Mouse (Mus musculus) forebrain, embryonic 15.5 days (tissue): ENCODE results near the gene Cdx4. TPM values are rescaled to one million over a fixed set of nuclear protein-coding genes. Genes with fewer than 3 reads are reported as not detected.

Experiments used
- ATAC-seq: fragments of 200-750 bp; cut with Nextera tagmentation; replicated peaks from 2 replicates; pipeline ENCODE4 v1.8.0; 2017; ENCODE audit warnings: mild to moderate bottlenecking, moderate TSS enrichment, moderate library complexity
- H3K27ac ChIP-seq: fragments of 300-500 bp; sonication (generic); replicated peaks from 2 replicates; pipeline ENCODE4 v1.5.1; 2015; ENCODE audit warnings: mild to moderate bottlenecking, inconsistent platforms
- H3K27me3 ChIP-seq: fragments of 300-500 bp; sonication (generic); 2 replicates; pipeline ENCODE4 v1.6.1; 2015; ENCODE audit warnings: inconsistent platforms
- H3K36me3 ChIP-seq: fragments of 300-500 bp; sonication (generic); 2 replicates; pipeline ENCODE4 v1.6.1; 2015; ENCODE audit warnings: mild to moderate bottlenecking, inconsistent platforms
- H3K4me1 ChIP-seq: fragments of 300-500 bp; sonication (generic); 2 replicates; pipeline ENCODE4 v1.6.1; 2015; ENCODE audit warnings: inconsistent platforms
- H3K4me2 ChIP-seq: fragments of 300-500 bp; sonication (generic); replicated peaks from 2 replicates; pipeline ENCODE4 v1.6.1; 2015; ENCODE audit warnings: mild to moderate bottlenecking, inconsistent platforms
- H3K4me3 ChIP-seq: fragments of 300-500 bp; sonication (generic); 2 replicates; pipeline ENCODE4 v1.5.1; 2015; ENCODE audit warnings: mild to moderate bottlenecking, inconsistent platforms
- H3K9ac ChIP-seq: fragments of 300-500 bp; sonication (generic); replicated peaks from 2 replicates; pipeline ENCODE4 v1.6.1; 2015; ENCODE audit warnings: mild to moderate bottlenecking, inconsistent platforms
- H3K9me3 ChIP-seq: fragments of 300-500 bp; sonication (generic); 2 replicates; pipeline ENCODE4 v1.6.1; 2016; ENCODE audit warnings: inconsistent platforms
- WGBS: fragments of 180-500 bp; shearing (Covaris S2); methylation state at CpG from one replicate; pipeline ENCODE4 v1.1.7; 2015; ENCODE audit warnings: mixed read lengths; 5-methylcytosine and 5-hydroxymethylcytosine counted together
- polyA plus RNA-seq: library from polyadenylated mRNA; unstranded; fragments of >200 nt; fragmentation: Nextera tagmentation; extraction: Ambion mirVana; gene quantifications from 2 replicates; pipeline ENCODE4 v1.2.1, GENCODE M21; 2015

Cdx4 gene
- polyA plus RNA-seq, 1 experiment from 2014 or later = not detected

DNA sequence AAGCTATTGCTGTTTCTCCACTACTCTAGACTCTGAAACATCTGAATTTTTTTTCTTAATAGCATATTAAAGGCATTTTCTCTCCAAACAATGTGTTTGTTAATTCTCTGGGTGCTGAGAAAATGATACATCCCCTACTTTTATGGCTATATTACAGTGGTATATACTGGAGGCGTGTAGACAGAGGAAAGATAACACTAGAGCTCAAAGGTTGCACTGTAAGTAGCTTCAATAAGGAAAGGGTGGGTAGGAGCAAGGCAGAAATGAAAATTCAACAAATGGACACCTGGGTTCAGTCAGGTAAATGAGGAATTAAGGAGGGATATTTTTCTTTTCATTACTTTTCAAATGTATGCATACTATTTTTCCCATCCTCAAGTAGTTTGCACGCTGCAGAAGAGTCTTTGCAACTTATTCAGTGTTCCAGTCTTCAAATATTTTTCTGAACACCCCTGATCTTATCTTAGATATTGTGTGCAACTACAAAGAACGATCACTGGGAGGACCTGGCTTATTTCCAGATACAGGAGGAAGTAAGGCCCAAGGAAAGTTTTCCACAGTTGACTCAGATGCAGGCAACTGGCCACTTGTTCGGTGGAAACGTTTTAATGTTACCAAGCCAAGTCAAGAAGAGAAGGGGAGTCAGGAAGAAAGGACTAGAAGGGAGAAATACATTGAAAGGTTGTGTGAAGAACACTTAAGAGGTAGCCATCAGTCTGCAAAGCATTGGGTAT, 10.1 kb downstream of the Cdx4 start:
- Histone ChIP-seq H3K4me3 (no peak overlapping the region), H3K4me2 (no peak overlapping the region), H3K27ac (no peak overlapping the region), H3K9me3 (no peaks in the 10 kb centered on the region), H3K27me3 (peaks cover 15% of the 10 kb centered on the region; the same call in 1 of the 2 replicates), H3K9ac (no peak overlapping the region), H3K4me1 (no peaks in the 10 kb centered on the region), H3K36me3 (no peaks in the 10 kb centered on the region)
- WGBS = 70% methylated on average over 5 of the region's 5 CpGs
- ATAC-seq = no peak

DNA sequence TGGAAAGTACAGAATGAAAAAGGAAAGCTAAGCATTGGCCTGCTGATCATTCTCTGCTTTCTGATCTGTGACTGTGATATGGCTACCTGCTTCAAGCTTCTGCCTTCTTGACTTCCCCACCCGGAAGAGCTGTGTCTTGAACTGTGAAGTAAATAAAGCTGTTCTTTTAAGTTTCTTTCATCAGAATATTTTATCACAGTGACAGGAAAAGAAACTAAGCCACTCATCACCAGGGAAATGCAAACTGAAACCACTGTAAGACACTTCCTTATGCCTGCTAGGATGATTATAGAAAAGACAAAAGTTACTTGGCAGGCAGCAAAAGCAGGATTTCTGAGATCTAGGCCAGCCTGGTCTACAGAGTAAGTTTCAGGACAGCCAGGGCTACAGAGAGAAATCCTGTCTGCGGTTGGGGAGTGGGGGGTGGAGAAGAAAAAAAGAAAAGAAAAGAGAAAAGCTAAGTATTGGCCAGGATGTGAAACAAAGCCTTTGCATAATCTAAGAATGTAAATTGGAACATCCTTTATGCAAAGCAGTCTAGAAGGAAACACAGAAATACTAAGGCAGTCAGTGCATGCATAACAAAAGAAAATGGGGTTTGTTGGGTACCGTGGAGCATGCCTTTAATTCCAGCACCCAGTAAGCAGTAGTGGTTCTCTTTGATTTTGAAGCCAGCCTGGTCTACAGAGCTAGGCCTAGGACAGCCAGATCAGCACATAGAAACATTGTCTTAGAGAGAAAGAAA, 20.3 kb downstream of the Cdx4 start:
- no peak overlapping the region for H3K4me3 ChIP-seq
- WGBS = 65% methylated on average over 3 of the region's 3 CpGs
- H3K4me2 ChIP-seq = no peak overlapping the region
- no peaks in the 10 kb centered on the region for H3K4me1 ChIP-seq
- ATAC-seq = no peak
- H3K27me3 ChIP-seq = no peaks in the 10 kb centered on the region
- H3K9me3 ChIP-seq = no peaks in the 10 kb centered on the region
- H3K9ac ChIP-seq = no peak overlapping the region
- H3K27ac ChIP-seq = no peak overlapping the region
- no peaks in the 10 kb centered on the region for H3K36me3 ChIP-seq

DNA sequence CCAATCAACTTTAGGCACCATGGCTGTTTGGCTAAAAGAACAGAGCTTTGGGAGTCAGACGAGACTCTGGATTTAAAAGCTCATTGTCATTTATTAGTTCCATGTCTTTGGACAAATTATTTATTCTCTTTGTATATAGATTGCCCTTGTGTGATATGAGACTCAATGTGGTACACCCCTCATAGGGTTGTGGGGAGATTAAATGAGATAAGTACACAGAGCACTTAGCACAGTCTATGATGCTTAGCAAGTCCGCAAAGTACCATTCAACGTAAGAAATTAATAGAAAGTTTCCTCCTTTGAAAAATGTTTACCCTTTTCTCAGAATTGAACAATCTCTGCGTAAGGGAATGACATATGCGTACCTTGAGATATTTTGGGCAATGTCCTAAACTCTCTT, 34.6 kb downstream of the Cdx4 start:
- H3K4me3 ChIP-seq = peak overlapping the region; percentile 59
- ATAC-seq = peak; percentile 57; the same call in 1 of the 2 replicates
- no peaks in the 10 kb centered on the region for H3K4me1 ChIP-seq
- no peak overlapping the region for H3K9ac ChIP-seq
- 35% methylated on average over 5 of the region's 5 CpGs for WGBS
- no peaks in the 10 kb centered on the region for H3K36me3 ChIP-seq
- H3K27ac ChIP-seq = no peak overlapping the region
- no peaks in the 10 kb centered on the region for H3K9me3 ChIP-seq
- peaks cover 22% of the 10 kb centered on the region for H3K27me3 ChIP-seq
- peak overlapping the region; percentile 43 for H3K4me2 ChIP-seq

DNA sequence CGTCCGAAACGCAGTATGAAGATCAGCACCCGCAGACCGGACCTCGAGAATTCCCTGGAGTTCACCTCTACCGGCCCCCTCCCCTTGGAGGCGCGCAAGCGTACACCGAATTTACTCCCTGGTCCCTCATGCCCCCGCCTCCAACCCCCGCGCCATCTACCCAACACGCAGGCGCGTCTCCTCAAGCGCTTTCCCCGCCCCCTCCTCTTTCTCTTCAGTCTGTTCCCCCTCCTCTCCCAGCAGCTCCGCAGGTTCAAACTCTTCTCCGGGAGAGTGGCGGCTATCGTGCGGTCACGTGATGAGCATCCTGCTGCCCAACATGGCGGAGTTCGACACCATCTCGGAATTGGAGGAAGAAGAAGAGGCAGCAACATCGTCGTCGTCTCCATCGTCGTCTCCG, 35.1 kb downstream of the Cdx4 start, which contains the start of gene Chic1:
TSS of gene Chic1 (plus strand) at position 190 of the 400 bp plus-strand sequence.
- no peaks in the 10 kb centered on the region for H3K4me1 ChIP-seq
- peak within 1 kb of the TSS; percentile 59 for H3K4me3 ChIP-seq
- peaks cover 17% of the 10 kb centered on the region for H3K27me3 ChIP-seq
- peak; percentile 96 for ATAC-seq
- H3K9me3 ChIP-seq = no peaks in the 10 kb centered on the region
- H3K36me3 ChIP-seq = no peaks in the 10 kb centered on the region
- peak within 1 kb of the TSS; percentile 67 for H3K27ac ChIP-seq
- peak within 1 kb of the TSS; percentile 43 for H3K4me2 ChIP-seq
- peak within 1 kb of the TSS; percentile 63 for H3K9ac ChIP-seq
- 20% methylated on average over 34 of the region's 34 CpGs for WGBS

DNA sequence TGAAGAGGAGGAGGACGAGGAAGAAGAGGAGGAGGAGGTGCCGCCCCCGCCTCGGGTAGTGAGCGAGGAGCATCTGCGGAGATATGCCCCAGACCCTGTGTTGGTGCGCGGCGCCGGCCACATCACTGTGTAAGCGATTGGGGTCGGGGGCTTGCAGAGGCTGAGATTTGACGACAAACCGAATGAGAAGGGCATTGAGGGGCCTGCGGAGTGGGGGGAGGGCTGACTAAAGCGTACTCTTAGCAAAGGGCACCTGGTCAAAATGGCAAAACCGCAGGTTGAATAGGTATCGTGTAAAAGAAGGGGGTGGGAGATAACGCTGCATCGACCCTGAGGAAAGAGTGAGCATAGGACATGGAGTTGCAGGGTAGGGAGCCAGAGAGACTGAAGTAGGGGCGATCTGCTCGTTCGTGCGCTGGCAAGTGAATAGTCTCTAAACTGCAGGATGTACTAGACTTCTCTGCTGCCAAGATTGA, 35.6 kb downstream of the Cdx4 start:
- ATAC-seq = peak; percentile 87
- H3K9me3 ChIP-seq = no peaks in the 10 kb centered on the region
- peak overlapping the region; percentile 43 for H3K4me2 ChIP-seq
- H3K4me3 ChIP-seq = peak overlapping the region; percentile 59
- H3K9ac ChIP-seq = peak overlapping the region; percentile 63
- peak overlapping the region; percentile 67 for H3K27ac ChIP-seq
- no peaks in the 10 kb centered on the region for H3K36me3 ChIP-seq
- peaks cover 17% of the 10 kb centered on the region for H3K27me3 ChIP-seq
- WGBS = 16% methylated on average over 21 of the region's 24 CpGs
- no peaks in the 10 kb centered on the region for H3K4me1 ChIP-seq

DNA sequence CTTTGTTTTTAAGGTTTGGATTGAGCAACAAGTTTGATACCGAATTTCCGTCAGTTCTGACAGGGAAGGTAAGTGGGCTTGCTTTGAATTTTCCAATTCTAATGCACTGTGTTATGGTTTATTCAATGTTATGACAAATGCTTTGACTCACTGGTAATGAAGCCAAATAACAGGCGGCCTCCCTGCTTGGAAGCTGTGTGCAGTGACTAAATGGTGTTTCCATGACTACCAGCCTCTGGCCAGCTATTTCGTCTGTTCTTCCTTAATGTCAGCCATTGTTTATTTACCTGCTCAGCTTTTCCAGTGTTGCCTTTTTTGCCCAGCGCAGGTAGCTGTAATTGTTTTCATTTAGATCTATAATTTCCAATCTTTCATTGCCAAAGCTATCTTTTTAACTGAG, 45.0 kb downstream of the Cdx4 start:
- no peak overlapping the region for H3K27ac ChIP-seq
- peaks cover 8% of the 10 kb centered on the region; the same call in 1 of the 2 replicates for H3K27me3 ChIP-seq
- H3K9me3 ChIP-seq = no peaks in the 10 kb centered on the region
- H3K4me3 ChIP-seq = no peak overlapping the region
- WGBS = 32% methylated on average over 5 of the region's 5 CpGs
- H3K36me3 ChIP-seq = no peaks in the 10 kb centered on the region
- H3K4me1 ChIP-seq = peaks cover 4% of the 10 kb centered on the region; the same call in 1 of the 2 replicates
- H3K9ac ChIP-seq = no peak overlapping the region
- ATAC-seq = no peak
- no peak overlapping the region for H3K4me2 ChIP-seq

DNA sequence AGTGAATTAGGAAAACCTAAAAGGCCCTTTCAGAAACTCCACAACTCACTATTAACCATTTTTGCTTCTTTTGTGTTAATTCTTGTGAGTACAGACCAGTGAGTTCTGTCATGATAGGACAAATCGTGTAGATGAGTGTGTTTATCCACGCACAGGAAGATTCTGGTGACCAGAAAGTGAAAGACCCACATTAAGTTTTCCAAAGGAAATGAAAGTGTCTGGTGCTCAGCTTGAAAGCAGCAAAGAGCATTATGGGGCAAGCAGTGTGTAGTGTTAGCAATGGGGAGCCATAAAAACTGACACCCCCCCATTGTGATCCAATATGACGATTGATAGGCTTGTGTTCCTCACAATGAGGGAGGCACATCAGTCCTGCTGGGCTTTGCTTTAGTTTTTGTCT, 47.5 kb downstream of the Cdx4 start:
- WGBS = 68% methylated on average over 3 of the region's 3 CpGs
- Histone ChIP-seq H3K4me3 (no peak overlapping the region), H3K9ac (no peak overlapping the region), H3K36me3 (no peaks in the 10 kb centered on the region), H3K27me3 (peaks cover 15% of the 10 kb centered on the region; the same call in 1 of the 2 replicates), H3K9me3 (no peaks in the 10 kb centered on the region), H3K4me1 (peaks cover 4% of the 10 kb centered on the region; the same call in 1 of the 2 replicates), H3K27ac (no peak overlapping the region), H3K4me2 (no peak overlapping the region)
- no peak for ATAC-seq

DNA sequence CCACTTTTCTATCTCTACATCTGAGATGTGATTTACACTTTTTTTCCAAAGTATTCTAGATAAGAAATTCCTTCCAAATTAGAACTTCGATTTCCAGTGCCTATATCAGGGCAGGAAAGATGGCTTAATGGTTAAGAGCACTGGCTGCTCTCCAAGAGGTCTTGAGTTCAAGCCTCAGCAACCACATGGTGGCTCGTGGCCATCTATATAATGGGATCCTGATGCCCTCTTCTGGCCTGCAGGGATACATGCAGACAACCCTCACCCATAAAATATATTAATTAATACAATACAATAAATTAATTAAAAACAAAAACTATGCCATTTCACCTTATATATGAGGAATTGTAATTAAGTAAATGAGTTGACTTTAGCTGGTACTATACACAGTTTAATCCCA, 50.0 kb downstream of the Cdx4 start:
- no peak overlapping the region for H3K4me3 ChIP-seq
- H3K27ac ChIP-seq = no peak overlapping the region
- H3K27me3 ChIP-seq = peaks cover 15% of the 10 kb centered on the region; the same call in 1 of the 2 replicates
- no peak for ATAC-seq
- H3K4me2 ChIP-seq = no peak overlapping the region
- no peaks in the 10 kb centered on the region for H3K36me3 ChIP-seq
- H3K4me1 ChIP-seq = peaks cover 1% of the 10 kb centered on the region; the same call in 1 of the 2 replicates
- WGBS = 76% methylated on average over 2 of the region's 2 CpGs
- no peak overlapping the region for H3K9ac ChIP-seq
- no peaks in the 10 kb centered on the region for H3K9me3 ChIP-seq

DNA sequence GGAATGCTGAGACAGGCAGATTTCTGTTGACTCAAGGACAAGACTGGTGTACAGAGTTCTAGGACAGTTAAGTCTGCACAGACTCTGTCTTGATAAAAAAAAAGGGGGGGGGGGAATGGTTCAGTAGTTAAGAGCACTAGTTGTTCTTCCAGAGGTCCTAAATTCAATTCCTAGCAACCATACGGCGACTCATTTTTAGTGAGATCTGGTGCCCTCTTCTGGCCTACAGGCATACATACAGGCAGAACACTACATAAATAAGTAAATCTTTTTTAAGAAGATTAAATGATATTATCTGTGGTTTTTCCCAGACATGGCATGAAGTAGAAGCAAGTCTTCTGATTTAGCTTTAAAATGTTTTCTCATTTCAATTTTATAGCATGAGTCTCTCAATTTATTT, 50.4 kb downstream of the Cdx4 start:
- peaks cover 15% of the 10 kb centered on the region; the same call in 1 of the 2 replicates for H3K27me3 ChIP-seq
- WGBS = 35% methylated on average over 2 of the region's 2 CpGs
- no peak overlapping the region for H3K27ac ChIP-seq
- H3K4me3 ChIP-seq = no peak overlapping the region
- H3K9ac ChIP-seq = no peak overlapping the region
- H3K4me2 ChIP-seq = no peak overlapping the region
- ATAC-seq = 0 out of 2 replicates have a peak, but pooled peaks have one; percentile 19
- no peaks in the 10 kb centered on the region for H3K4me1 ChIP-seq
- H3K36me3 ChIP-seq = no peaks in the 10 kb centered on the region
- no peaks in the 10 kb centered on the region for H3K9me3 ChIP-seq

DNA sequence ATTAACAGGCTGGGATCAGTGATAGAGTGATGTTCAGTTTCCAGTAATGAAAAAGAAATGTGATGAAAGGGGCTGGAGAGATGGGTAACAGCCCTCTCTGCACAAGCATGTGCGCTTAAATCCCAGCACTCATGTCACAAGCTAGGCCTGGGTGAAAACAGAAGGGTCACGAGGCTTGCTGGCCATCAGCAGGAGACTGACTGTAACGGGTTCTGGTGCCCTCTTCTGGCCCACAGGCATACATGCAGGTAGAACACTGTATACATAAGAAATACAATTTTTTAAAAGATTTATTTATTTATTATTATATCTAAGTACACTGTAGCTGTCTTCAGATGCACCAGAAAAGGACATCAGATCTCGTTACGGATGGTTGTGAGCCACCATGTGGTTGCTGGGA, 53.1 kb downstream of the Cdx4 start:
- no peak overlapping the region for H3K27ac ChIP-seq
- peaks cover 10% of the 10 kb centered on the region; the same call in 1 of the 2 replicates for H3K27me3 ChIP-seq
- no peaks in the 10 kb centered on the region for H3K4me1 ChIP-seq
- ATAC-seq = no peak
- H3K9ac ChIP-seq = no peak overlapping the region
- H3K4me2 ChIP-seq = no peak overlapping the region
- no peaks in the 10 kb centered on the region for H3K9me3 ChIP-seq
- WGBS = 72% methylated on average over 5 of the region's 5 CpGs
- no peak overlapping the region for H3K4me3 ChIP-seq
- no peaks in the 10 kb centered on the region for H3K36me3 ChIP-seq
